Mouse (Mus musculus) central nervous system, embryonic 14 days (tissue): ENCODE results near the gene Cd109. TPM values are rescaled to one million over a fixed set of nuclear protein-coding genes. Genes with fewer than 3 reads are reported as not detected.

Experiments used
- polyA plus RNA-seq: library from polyadenylated mRNA; depleted of rRNA; stranded (reverse); fragments of >200 nt; gene quantifications from 2 replicates; pipeline ENCODE4 v1.2.3, GENCODE M21; 2012; rRNA removed

Gene Cd109
- 2.1 and 3.0 TPM in 2 replicates for polyA plus RNA-seq

DNA sequence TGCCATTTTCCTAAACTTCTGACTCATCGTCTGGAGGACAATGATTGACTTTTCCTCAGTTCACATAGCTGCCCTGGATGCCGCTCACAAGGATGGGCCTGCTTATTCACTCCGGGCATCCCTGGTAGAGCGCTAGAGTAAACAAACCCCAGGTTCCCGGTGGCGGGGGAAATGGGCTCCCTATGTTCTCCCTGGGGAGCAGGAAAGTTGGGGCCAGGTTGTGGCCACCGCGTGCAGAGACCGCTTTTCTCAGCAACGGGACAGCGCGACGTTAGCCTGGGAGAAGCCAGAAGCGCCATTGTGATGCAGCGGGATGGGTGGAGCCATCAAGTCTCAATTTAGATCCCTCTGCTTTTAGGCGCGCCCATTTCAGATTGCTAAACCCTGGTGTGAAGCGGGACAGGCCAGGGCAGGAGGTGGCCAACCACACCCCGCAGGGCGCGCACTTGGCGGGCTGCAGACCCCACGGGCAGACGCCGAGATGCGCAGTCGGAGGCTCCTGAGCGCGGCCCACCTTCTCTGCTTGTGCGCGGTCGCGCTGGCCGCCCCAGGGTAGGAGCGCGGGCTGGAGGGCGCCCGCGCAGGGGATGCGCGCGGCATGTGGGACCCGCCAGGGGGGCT is at the start of gene Cd109:
Gene Cd109 (plus strand): TSS at position 146 of the 621 bp plus-strand sequence.

GRCm38 (mm10) chr9:78587914-78588313 is 27.4 kb upstream of the Cd109 start, which contains the start of gene Slc17a5:
TSS of gene Slc17a5 (minus strand) at chr9:78588041.

Other genes starting within 250 kb of the Cd109 start
- 2.7 and 3.9 TPM in 2 replicates for gene Dppa5a, start 247.4 kb upstream of the Cd109 start, polyA plus RNA-seq
- gene Ooep, start 236.8 kb upstream of the Cd109 start, polyA plus RNA-seq = 4.0 and 4.2 TPM in 2 replicates
- gene Ddx43, start 219.8 kb upstream of the Cd109 start, polyA plus RNA-seq = 0.45 and 0.70 TPM in 2 replicates
- gene Cgas, start 172.3 kb upstream of the Cd109 start, polyA plus RNA-seq = 1.0 and 1.4 TPM in 2 replicates
- gene Mto1, start 167.3 kb upstream of the Cd109 start, polyA plus RNA-seq = 22.5 and 24.9 TPM in 2 replicates
- gene Gm17324, start 166.8 kb upstream of the Cd109 start, polyA plus RNA-seq = 0.36 and 0.55 TPM in 2 replicates
- gene Eef1a1, start 126.4 kb upstream of the Cd109 start, polyA plus RNA-seq = 7,481 and 7,611 TPM in 2 replicates
- 8.4 and 10.0 TPM in 2 replicates for gene Slc17a5, start 27.5 kb upstream of the Cd109 start, polyA plus RNA-seq